Mouse (Mus musculus): ENCODE data around the gene Art4. TPM values are rescaled to one million over a fixed set of nuclear protein-coding genes. Genes with fewer than 3 reads are reported as not detected.

Art4 gene
- polyA plus RNA-seq, 1 experiment from 2014 or later, result 0.55 TPM

- no peak overlapping the region for H3K27ac ChIP-seq
- no peaks in the 10 kb centered on the region for H3K9me3 ChIP-seq
- no peaks in the 10 kb centered on the region for H3K27me3 ChIP-seq
- H3K4me2 ChIP-seq, result no peak overlapping the region
- WGBS, result 73% methylated on average over 5 of the region's 5 CpGs
- no peak overlapping the region for H3K9ac ChIP-seq
- no peaks in the 10 kb centered on the region for H3K36me3 ChIP-seq (replicated peaks)
- H3K4me3 ChIP-seq (replicated peaks), result no peak overlapping the region
- H3K4me1 ChIP-seq, result no peaks in the 10 kb centered on the region
- ATAC-seq (ENCODE audit: low FRiP score), result no peak
These were observed 11.6 kb downstream of the Art4 start for GRCm38 (mm10) chr6:136845706-136846480.

GRCm38 (mm10) chr6:136844903-136845302 is 12.6 kb downstream of the Art4 start:
- ATAC-seq (ENCODE audit: low FRiP score), result no peak
- H3K27ac ChIP-seq, result no peak overlapping the region
- no peaks in the 10 kb centered on the region for H3K4me1 ChIP-seq
- no peak overlapping the region for H3K4me2 ChIP-seq
- H3K36me3 ChIP-seq (replicated peaks), result no peaks in the 10 kb centered on the region
- no peaks in the 10 kb centered on the region for H3K27me3 ChIP-seq
- 62% methylated on average over 2 of the region's 2 CpGs for WGBS
- no peak overlapping the region for H3K9ac ChIP-seq
- H3K4me3 ChIP-seq (replicated peaks), result no peak overlapping the region
- no peaks in the 10 kb centered on the region for H3K9me3 ChIP-seq

GRCm38 (mm10) chr6:136837323-136837722 is 20.2 kb downstream of the Art4 start:
- no peak overlapping the region for H3K27ac ChIP-seq
- no peaks in the 10 kb centered on the region for H3K36me3 ChIP-seq (replicated peaks)
- H3K4me3 ChIP-seq (replicated peaks), result no peak overlapping the region
- H3K27me3 ChIP-seq, result peaks cover 4% of the 10 kb centered on the region; the same call in 1 of the 2 replicates
- 86% methylated on average over 3 of the region's 3 CpGs for WGBS
- H3K4me1 ChIP-seq, result no peaks in the 10 kb centered on the region
- ATAC-seq (ENCODE audit: low FRiP score), result no peak
- no peak overlapping the region for H3K9ac ChIP-seq
- no peaks in the 10 kb centered on the region for H3K9me3 ChIP-seq
- H3K4me2 ChIP-seq, result no peak overlapping the region

GRCm38 (mm10) chr6:136835352-136835751 is 22.2 kb downstream of the Art4 start, which contains the start of gene Smco3:
Smco3 (minus strand) TSS chr6:136835452.
- no peak for ATAC-seq (ENCODE audit: low FRiP score)
- H3K9ac ChIP-seq, result no peak within 1 kb of the TSS

GRCm38 (mm10) chr6:136831712-136832111 is 25.8 kb downstream of the Art4 start:
- WGBS, result 77% methylated on average over 5 of the region's 5 CpGs
- Histone ChIP-seq H3K4me1 (peaks cover 9% of the 10 kb centered on the region), H3K4me2 (no peak overlapping the region), H3K27me3 (peaks cover 16% of the 10 kb centered on the region), H3K36me3 (replicated peaks) (no peaks in the 10 kb centered on the region), H3K9me3 (no peaks in the 10 kb centered on the region), H3K4me3 (replicated peaks) (no peak overlapping the region), H3K9ac (no peak overlapping the region), H3K27ac (no peak overlapping the region)
- no peak for ATAC-seq (ENCODE audit: low FRiP score)

More at GRCm38 (mm10) chr6:136835352-136835751, 22.2 kb downstream of the Art4 start, which contains the start of gene Smco3:
- H3K4me2 ChIP-seq, result no peak within 1 kb of the TSS
- no peaks in the 10 kb centered on the region for H3K9me3 ChIP-seq
- H3K27ac ChIP-seq, result no peak within 1 kb of the TSS
- H3K36me3 ChIP-seq (replicated peaks), result no peaks in the 10 kb centered on the region
- WGBS, result 74% methylated on average over 4 of the region's 4 CpGs
- H3K4me3 ChIP-seq (replicated peaks), result no peak within 1 kb of the TSS
- H3K4me1 ChIP-seq, result no peaks in the 10 kb centered on the region
- peaks cover 16% of the 10 kb centered on the region for H3K27me3 ChIP-seq

GRCm38 (mm10) chr6:136828681-136829080 is 28.9 kb downstream of the Art4 start:
- Histone ChIP-seq H3K4me2 (peak overlapping the region; percentile 59), H3K27ac (peak overlapping the region; percentile 81), H3K4me1 (peaks cover 9% of the 10 kb centered on the region), H3K36me3 (replicated peaks) (peaks cover 16% of the 10 kb centered on the region), H3K4me3 (replicated peaks) (peak overlapping the region; percentile 99), H3K9ac (peak overlapping the region; percentile 59), H3K27me3 (peaks cover 12% of the 10 kb centered on the region; the same call in 1 of the 2 replicates), H3K9me3 (no peaks in the 10 kb centered on the region)
- peak; percentile 1; the same call in 1 of the 2 replicates for ATAC-seq (ENCODE audit: low FRiP score)
- 38% methylated on average over 4 of the region's 4 CpGs for whole genome bisulfite sequencing

GRCm38 (mm10) chr6:136827881-136828561 is 29.5 kb downstream of the Art4 start, which contains the start of gene Wbp11:
Wbp11 (minus strand) TSS chr6:136828233.
- peak; percentile 100 for ATAC-seq (ENCODE audit: low FRiP score)
- peaks cover 18% of the 10 kb centered on the region for H3K36me3 ChIP-seq (replicated peaks)
- H3K27ac ChIP-seq, result peak within 1 kb of the TSS; percentile 81
- WGBS, result under 1% methylated on average over 45 of the region's 45 CpGs
- peak within 1 kb of the TSS; percentile 99 for H3K4me3 ChIP-seq (replicated peaks)
- peaks cover 9% of the 10 kb centered on the region for H3K4me1 ChIP-seq
- H3K9me3 ChIP-seq, result no peaks in the 10 kb centered on the region
- peaks cover 12% of the 10 kb centered on the region; the same call in 1 of the 2 replicates for H3K27me3 ChIP-seq
- H3K9ac ChIP-seq, result peak within 1 kb of the TSS; percentile 96
- H3K4me2 ChIP-seq, result peak within 1 kb of the TSS; percentile 75

GRCm38 (mm10) chr6:136827516-136827880 is 30.0 kb downstream of the Art4 start, which contains the start of gene BC049715:
BC049715 (plus strand) TSS chr6:136827626.
- under 1% methylated on average over 34 of the region's 34 CpGs for WGBS
- H3K4me2 ChIP-seq, result peak within 1 kb of the TSS; percentile 75
- peaks cover 12% of the 10 kb centered on the region; the same call in 1 of the 2 replicates for H3K27me3 ChIP-seq
- peak within 1 kb of the TSS; percentile 96 for H3K9ac ChIP-seq
- H3K27ac ChIP-seq, result peak within 1 kb of the TSS; percentile 81
- no peaks in the 10 kb centered on the region for H3K9me3 ChIP-seq
- H3K4me3 ChIP-seq (replicated peaks), result peak within 1 kb of the TSS; percentile 99
- H3K36me3 ChIP-seq (replicated peaks), result peaks cover 23% of the 10 kb centered on the region
- ATAC-seq (ENCODE audit: low FRiP score), result no peak; the same call in 1 of the 2 replicates
- peaks cover 9% of the 10 kb centered on the region for H3K4me1 ChIP-seq

GRCm38 (mm10) chr6:136827116-136827515 is 30.4 kb downstream of the Art4 start:
- H3K4me3 ChIP-seq (replicated peaks), result peak overlapping the region; percentile 99
- ATAC-seq (ENCODE audit: low FRiP score), result no peak
- no peak overlapping the region for H3K27ac ChIP-seq
- peak overlapping the region; percentile 75 for H3K4me2 ChIP-seq
- H3K9me3 ChIP-seq, result no peaks in the 10 kb centered on the region
- WGBS, result 18% methylated on average over 7 of the region's 7 CpGs
- H3K4me1 ChIP-seq, result peaks cover 9% of the 10 kb centered on the region
- peak overlapping the region; percentile 96 for H3K9ac ChIP-seq
- H3K36me3 ChIP-seq (replicated peaks), result peaks cover 27% of the 10 kb centered on the region
- H3K27me3 ChIP-seq, result peaks cover 12% of the 10 kb centered on the region; the same call in 1 of the 2 replicates

- WGBS, result 95% methylated on average over 8 of the region's 8 CpGs
- H3K27ac ChIP-seq, result no peak overlapping the region
- ATAC-seq (ENCODE audit: low FRiP score), result no peak
- peaks cover 9% of the 10 kb centered on the region for H3K4me1 ChIP-seq
- no peaks in the 10 kb centered on the region for H3K9me3 ChIP-seq
- no peak overlapping the region for H3K4me2 ChIP-seq
- no peak overlapping the region for H3K9ac ChIP-seq
- H3K27me3 ChIP-seq, result no peaks in the 10 kb centered on the region
- peaks cover 48% of the 10 kb centered on the region for H3K36me3 ChIP-seq (replicated peaks)
- H3K4me3 ChIP-seq (replicated peaks), result no peak overlapping the region
These were observed 32.5 kb downstream of the Art4 start for GRCm38 (mm10) chr6:136824987-136825386.

- H3K4me3 ChIP-seq (replicated peaks), result no peak overlapping the region
- H3K27me3 ChIP-seq, result no peaks in the 10 kb centered on the region
- H3K4me1 ChIP-seq, result no peaks in the 10 kb centered on the region
- H3K36me3 ChIP-seq (replicated peaks), result peaks cover 86% of the 10 kb centered on the region
- H3K4me2 ChIP-seq, result no peak overlapping the region
- H3K9ac ChIP-seq, result no peak overlapping the region
- 92% methylated on average over 18 of the region's 18 CpGs for WGBS
- no peaks in the 10 kb centered on the region for H3K9me3 ChIP-seq
- no peak overlapping the region for H3K27ac ChIP-seq
- ATAC-seq (ENCODE audit: low FRiP score), result no peak
These were observed 36.4 kb downstream of the Art4 start for GRCm38 (mm10) chr6:136821086-136821485.

GRCm38 (mm10) chr6:136820381-136820780 is 37.2 kb downstream of the Art4 start:
- H3K4me2 ChIP-seq, result no peak overlapping the region
- H3K27me3 ChIP-seq, result no peaks in the 10 kb centered on the region
- H3K27ac ChIP-seq, result no peak overlapping the region
- no peak for ATAC-seq (ENCODE audit: low FRiP score)
- no peak overlapping the region for H3K9ac ChIP-seq
- WGBS, result 96% methylated on average over 21 of the region's 21 CpGs
- H3K4me1 ChIP-seq, result no peaks in the 10 kb centered on the region
- no peak overlapping the region for H3K4me3 ChIP-seq (replicated peaks)
- H3K9me3 ChIP-seq, result no peaks in the 10 kb centered on the region
- peaks cover 91% of the 10 kb centered on the region for H3K36me3 ChIP-seq (replicated peaks)

Measured in forebrain, embryonic 12.5 days (tissue).